Mouse (Mus musculus): ENCODE results near the gene Tbxas1. TPM values are rescaled to one million over a fixed set of nuclear protein-coding genes. Genes with fewer than 3 reads are reported as not detected.

Gene Tbxas1
- polyA plus RNA-seq, 1 experiment from 2014 or later = 1.4 TPM

- no peak for DNase-seq (ENCODE audit: low spot score)
- Histone ChIP-seq H3K36me3 (no peaks in the 10 kb centered on the region), H3K4me1 (peaks cover 15% of the 10 kb centered on the region; the same call in 1 of the 2 replicates), H3K9me3 (no peaks in the 10 kb centered on the region), H3K27me3 (ENCODE audit: insufficient read depth, poor library complexity, severe bottlenecking) (no peaks in the 10 kb centered on the region; the same call in 1 of the 2 replicates), H3K27ac (no peak overlapping the region), H3K4me3 (no peak overlapping the region)
- 79% methylated on average over 5 of the region's 5 CpGs for WGBS
Observed at GRCm38 (mm10) chr6:39005945-39006572, 130.9 kb downstream of the Tbxas1 start.

DNA sequence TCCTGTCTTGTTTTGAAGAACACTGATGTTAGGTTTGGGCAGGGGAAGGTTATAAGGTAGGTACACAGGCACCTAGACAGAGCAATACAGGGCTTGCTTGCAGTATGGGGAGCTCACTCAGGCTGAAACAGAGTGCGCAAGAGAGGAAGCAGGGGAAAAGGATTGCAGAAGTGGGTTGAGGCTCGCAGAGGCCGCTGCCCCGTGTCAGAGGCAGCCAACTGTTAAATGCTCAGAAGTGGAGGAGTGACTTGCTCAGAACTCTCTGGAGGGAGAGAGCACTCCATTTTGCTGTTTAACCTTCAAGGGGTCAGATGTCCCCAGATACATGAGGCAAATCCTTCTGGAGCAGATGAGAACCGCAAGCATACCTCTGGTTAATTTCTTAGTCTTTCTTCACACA, 132.0 kb downstream of the Tbxas1 start:
- H3K4me3 ChIP-seq = no peak overlapping the region
- H3K27ac ChIP-seq = peak overlapping the region; percentile 2; the same call in 1 of the 2 replicates
- no peak for DNase-seq (ENCODE audit: low spot score)
- H3K4me1 ChIP-seq = 0 out of 2 replicates have a peak, but pooled peaks cover 9% of the 10 kb centered on the region
- H3K27me3 ChIP-seq (ENCODE audit: insufficient read depth, poor library complexity, severe bottlenecking) = no peaks in the 10 kb centered on the region
- H3K9me3 ChIP-seq = no peaks in the 10 kb centered on the region
- WGBS = 62% methylated on average over 5 of the region's 5 CpGs
- H3K36me3 ChIP-seq = no peaks in the 10 kb centered on the region

DNA sequence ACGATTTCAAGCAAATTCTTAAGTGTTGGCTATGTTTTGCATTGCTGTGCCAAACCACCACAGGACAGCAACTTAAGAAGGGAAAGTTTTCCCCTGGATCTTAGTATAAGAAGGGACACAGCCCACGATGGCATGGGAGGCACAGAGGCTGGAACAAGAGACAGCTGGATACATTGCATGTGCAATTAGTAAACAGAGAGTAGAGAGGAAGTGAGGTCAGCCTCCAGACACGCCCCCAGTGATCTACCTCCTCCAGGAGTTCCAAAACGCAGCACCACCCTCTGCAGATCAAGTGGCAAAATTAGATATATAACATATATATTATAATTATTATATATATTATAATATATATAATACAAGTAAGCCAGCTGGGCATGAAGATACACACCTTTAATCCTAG, 132.9 kb downstream of the Tbxas1 start:
- Histone ChIP-seq H3K9me3 (peaks cover 3% of the 10 kb centered on the region), H3K27ac (no peak overlapping the region), H3K36me3 (no peaks in the 10 kb centered on the region), H3K4me3 (no peak overlapping the region), H3K27me3 (ENCODE audit: insufficient read depth, poor library complexity, severe bottlenecking) (no peaks in the 10 kb centered on the region), H3K4me1 (0 out of 2 replicates have a peak, but pooled peaks cover 9% of the 10 kb centered on the region)
- DNase-seq (ENCODE audit: low spot score) = no peak
- WGBS = 69% methylated on average over 4 of the region's 4 CpGs

- Histone ChIP-seq H3K27me3 (ENCODE audit: insufficient read depth, poor library complexity, severe bottlenecking) (no peaks in the 10 kb centered on the region), H3K9me3 (peaks cover 4% of the 10 kb centered on the region), H3K4me3 (no peak overlapping the region), H3K27ac (no peak overlapping the region), H3K4me1 (peaks cover 11% of the 10 kb centered on the region; the same call in 1 of the 2 replicates), H3K36me3 (no peaks in the 10 kb centered on the region)
- no peak for DNase-seq (ENCODE audit: low spot score)
- 82% methylated on average over 10 of the region's 10 CpGs for WGBS
Observed at GRCm38 (mm10) chr6:39013034-39013832, 138.0 kb downstream of the Tbxas1 start.

- Histone ChIP-seq H3K4me1 (peaks cover 33% of the 10 kb centered on the region), H3K4me3 (no peak overlapping the region), H3K27me3 (ENCODE audit: insufficient read depth, poor library complexity, severe bottlenecking) (no peaks in the 10 kb centered on the region), H3K27ac (no peak overlapping the region), H3K9me3 (peaks cover 2% of the 10 kb centered on the region), H3K36me3 (no peaks in the 10 kb centered on the region)
- WGBS = 69% methylated on average over 11 of the region's 11 CpGs
- DNase-seq (ENCODE audit: low spot score) = no peak
Observed at GRCm38 (mm10) chr6:39017942-39018341, 142.7 kb downstream of the Tbxas1 start.

DNA sequence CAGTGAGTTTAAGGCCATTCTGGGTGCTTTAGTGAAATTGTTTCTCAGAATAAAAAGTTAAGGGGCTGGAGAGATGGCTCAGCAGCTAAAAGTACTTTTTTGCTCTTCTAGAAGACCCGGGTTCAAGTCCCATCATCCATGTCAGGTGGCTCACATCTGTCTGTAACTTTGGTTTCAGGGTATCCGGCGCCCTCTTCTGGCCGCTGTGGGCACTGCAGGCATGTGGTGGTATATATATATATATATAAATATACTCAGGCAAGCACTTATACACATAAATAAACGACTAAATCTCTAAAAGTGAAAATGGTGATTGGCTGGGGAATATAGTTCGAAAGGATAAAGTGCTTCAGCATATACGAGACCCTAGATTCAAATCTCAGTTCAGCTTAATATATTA, 143.6 kb downstream of the Tbxas1 start:
- Histone ChIP-seq H3K4me3 (no peak overlapping the region), H3K4me1 (peaks cover 36% of the 10 kb centered on the region), H3K27ac (no peak overlapping the region), H3K27me3 (ENCODE audit: insufficient read depth, poor library complexity, severe bottlenecking) (no peaks in the 10 kb centered on the region), H3K36me3 (no peaks in the 10 kb centered on the region), H3K9me3 (no peaks in the 10 kb centered on the region)
- DNase-seq (ENCODE audit: low spot score) = no peak
- 66% methylated on average over 7 of the region's 7 CpGs for WGBS

DNA sequence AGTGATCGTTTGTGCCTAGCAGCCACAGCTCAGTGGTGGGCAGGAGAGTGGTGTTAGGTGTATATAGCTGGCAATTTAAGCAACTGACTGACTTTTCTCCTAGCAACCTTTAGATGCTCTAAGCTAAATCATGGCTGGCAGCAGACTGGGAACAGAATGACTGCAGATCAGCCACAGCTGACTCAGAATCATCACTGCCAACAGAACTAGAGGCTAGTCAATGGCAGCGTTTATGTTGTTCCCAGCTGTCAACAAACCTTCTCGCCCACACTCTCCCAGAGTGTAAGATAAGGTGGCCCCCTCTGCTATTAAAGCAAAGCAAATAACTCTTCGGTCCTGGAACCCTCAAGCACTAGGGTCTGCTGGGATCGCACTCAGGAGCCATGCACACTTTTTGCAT, 144.0 kb downstream of the Tbxas1 start:
- WGBS = 46% methylated on average over 5 of the region's 5 CpGs
- DNase-seq (ENCODE audit: low spot score) = no peak
- Histone ChIP-seq H3K27ac (no peak overlapping the region), H3K36me3 (no peaks in the 10 kb centered on the region), H3K4me3 (no peak overlapping the region), H3K27me3 (ENCODE audit: insufficient read depth, poor library complexity, severe bottlenecking) (no peaks in the 10 kb centered on the region), H3K4me1 (peaks cover 36% of the 10 kb centered on the region), H3K9me3 (no peaks in the 10 kb centered on the region)

- no peaks in the 10 kb centered on the region for H3K9me3 ChIP-seq
- H3K36me3 ChIP-seq = no peaks in the 10 kb centered on the region
- WGBS = 34% methylated on average over 1 of the region's 1 CpGs
- DNase-seq (ENCODE audit: low spot score) = no peak
- peak overlapping the region; percentile 57 for H3K27ac ChIP-seq
- no peak overlapping the region for H3K4me3 ChIP-seq
- peaks cover 51% of the 10 kb centered on the region for H3K4me1 ChIP-seq
- H3K27me3 ChIP-seq (ENCODE audit: insufficient read depth, poor library complexity, severe bottlenecking) = no peaks in the 10 kb centered on the region
Observed at GRCm38 (mm10) chr6:39021909-39022308, 146.7 kb downstream of the Tbxas1 start.

- DNase-seq (ENCODE audit: low spot score) = no peak
- Histone ChIP-seq H3K4me1 (peaks cover 45% of the 10 kb centered on the region), H3K9me3 (no peaks in the 10 kb centered on the region), H3K27me3 (ENCODE audit: insufficient read depth, poor library complexity, severe bottlenecking) (no peaks in the 10 kb centered on the region), H3K36me3 (no peaks in the 10 kb centered on the region), H3K4me3 (no peak overlapping the region), H3K27ac (peak overlapping the region; percentile 57)
- WGBS = 66% methylated on average over 7 of the region's 7 CpGs
Observed at GRCm38 (mm10) chr6:39022461-39023181, 147.4 kb downstream of the Tbxas1 start.

DNA sequence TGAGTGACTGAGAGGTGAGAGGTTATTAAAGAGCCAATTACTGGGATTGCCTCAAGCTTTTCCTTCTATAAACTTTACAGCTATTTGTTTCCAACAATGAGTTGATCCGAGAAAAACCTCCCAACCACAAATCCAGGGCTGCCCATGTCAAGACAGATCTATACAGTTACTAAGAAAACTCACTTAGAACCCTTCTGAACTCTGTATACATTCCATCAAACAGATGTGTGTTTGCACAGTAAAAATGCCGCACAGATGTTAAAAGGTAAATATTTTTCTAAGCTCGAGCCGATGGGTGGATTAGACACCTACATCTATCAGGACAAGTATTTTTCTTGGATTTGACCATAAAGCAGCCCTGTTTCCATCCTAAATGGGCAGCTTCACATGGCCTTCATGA, 149.4 kb downstream of the Tbxas1 start:
- Histone ChIP-seq H3K4me1 (peaks cover 35% of the 10 kb centered on the region), H3K9me3 (no peaks in the 10 kb centered on the region), H3K4me3 (no peak overlapping the region), H3K27me3 (ENCODE audit: insufficient read depth, poor library complexity, severe bottlenecking) (no peaks in the 10 kb centered on the region), H3K27ac (peak overlapping the region; percentile 62), H3K36me3 (no peaks in the 10 kb centered on the region)
- no peak for DNase-seq (ENCODE audit: low spot score)
- WGBS = 75% methylated on average over 4 of the region's 4 CpGs

GRCm38 (mm10) chr6:39025038-39025437, 149.8 kb downstream of the Tbxas1 start:
- no peaks in the 10 kb centered on the region for H3K36me3 ChIP-seq
- WGBS = 45% methylated on average over 7 of the region's 7 CpGs
- H3K27ac ChIP-seq = peak overlapping the region; percentile 62
- H3K9me3 ChIP-seq = no peaks in the 10 kb centered on the region
- peak; percentile 80 for DNase-seq (ENCODE audit: low spot score)
- no peak overlapping the region for H3K4me3 ChIP-seq
- H3K4me1 ChIP-seq = peaks cover 32% of the 10 kb centered on the region
- no peaks in the 10 kb centered on the region for H3K27me3 ChIP-seq (ENCODE audit: insufficient read depth, poor library complexity, severe bottlenecking)

DNA sequence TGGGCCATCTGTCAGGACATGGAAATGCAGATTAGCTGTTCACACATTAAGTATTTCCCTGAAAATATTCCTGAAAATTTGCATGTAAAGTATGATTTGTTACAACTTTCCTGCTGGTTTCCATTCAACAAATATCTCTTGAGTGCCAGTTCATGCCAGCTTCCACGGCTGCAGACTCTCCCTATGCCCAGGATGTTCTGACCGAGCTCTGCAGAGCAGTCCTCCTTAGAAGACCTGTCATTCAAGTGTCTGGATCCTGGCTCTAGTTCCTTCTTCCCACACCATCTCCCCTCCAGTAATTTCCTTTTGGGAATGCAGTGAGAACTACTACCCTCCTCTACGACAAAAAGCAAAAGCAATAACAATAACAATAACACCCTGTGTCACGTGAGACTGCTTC, 155.5 kb downstream of the Tbxas1 start:
- Histone ChIP-seq H3K9me3 (no peaks in the 10 kb centered on the region), H3K4me1 (peaks cover 6% of the 10 kb centered on the region; the same call in 1 of the 2 replicates), H3K36me3 (no peaks in the 10 kb centered on the region), H3K4me3 (no peak overlapping the region), H3K27ac (no peak overlapping the region), H3K27me3 (ENCODE audit: insufficient read depth, poor library complexity, severe bottlenecking) (no peaks in the 10 kb centered on the region)
- 78% methylated on average over 4 of the region's 4 CpGs for WGBS
- DNase-seq (ENCODE audit: low spot score) = no peak

DNA sequence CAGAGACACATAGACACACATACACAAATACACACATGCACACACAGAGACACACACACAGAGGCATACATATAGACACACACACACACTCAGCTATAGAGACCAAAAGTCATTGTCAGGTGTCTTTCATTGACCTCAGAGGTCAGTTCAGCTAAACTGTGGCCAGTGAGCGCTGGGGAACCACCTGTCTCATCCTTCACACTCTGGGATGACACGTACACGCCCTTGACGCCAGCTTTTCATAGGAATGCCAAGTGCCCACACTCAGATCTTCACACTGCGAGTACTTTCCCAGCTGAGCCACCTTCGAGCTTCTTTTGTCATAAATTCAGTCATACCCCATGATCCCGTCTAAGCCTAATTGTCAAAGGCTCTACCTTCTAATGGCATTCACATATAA, 158.5 kb downstream of the Tbxas1 start:
- H3K36me3 ChIP-seq = no peaks in the 10 kb centered on the region
- H3K27ac ChIP-seq = no peak overlapping the region
- peaks cover 5% of the 10 kb centered on the region; the same call in 1 of the 2 replicates for H3K4me1 ChIP-seq
- H3K9me3 ChIP-seq = no peaks in the 10 kb centered on the region
- H3K4me3 ChIP-seq = no peak overlapping the region
- H3K27me3 ChIP-seq (ENCODE audit: insufficient read depth, poor library complexity, severe bottlenecking) = no peaks in the 10 kb centered on the region
- 78% methylated on average over 7 of the region's 7 CpGs for WGBS
- DNase-seq (ENCODE audit: low spot score) = no peak

All from heart, embryonic 10.5 days (tissue).